Comparison of ENCODE assay signal across 22 mouse cellular contexts in genomic region chr19:7616231-7616930, GRCm38 (mm10). TPM values are rescaled to one million over a fixed set of nuclear protein-coding genes. Genes with fewer than 3 reads are reported as not detected.
"Had no signal": no experiment of that assay in that cellular context is flagged by ENCODE, and none has a peak within 500 bp of the region (broad histone marks: within the 10 kb centered on the region; RNA-seq: fewer than 3 reads in every experiment).

No protein-coding gene starts in this region.

- H3K4me2 ChIP-seq: limb, embryonic 12.5 days; limb, embryonic 15.5 days; liver, embryonic 11.5 days; midbrain, embryonic 12.5 days; midbrain, embryonic 15.5 days; neural tube, embryonic 13.5 days had no signal

- DNase-seq: kidney, adult 18-20 months; kidney, adult 9 months; kidney, postnatal 14 days; kidney, postnatal 4 days; left cerebral cortex, postnatal 4 days; liver, postnatal 0 days; retina, postnatal 1 day; thymus, adult 18-20 months; thymus, postnatal 25 days had no signal

- ATAC-seq: intestine, embryonic 16.5 days; liver, postnatal 0 days; midbrain, embryonic 15.5 days had no signal

- H3K9ac ChIP-seq: limb, embryonic 12.5 days; limb, embryonic 15.5 days; liver, embryonic 14.5 days; liver, postnatal 0 days; midbrain, embryonic 12.5 days; midbrain, embryonic 15.5 days; neural tube, embryonic 13.5 days had no signal

- H3K9me3 ChIP-seq: limb, embryonic 12.5 days; limb, embryonic 15.5 days; midbrain, embryonic 12.5 days; midbrain, embryonic 15.5 days; neural tube, embryonic 13.5 days had no signal

- H3K36me3 ChIP-seq: limb, embryonic 12.5 days; limb, embryonic 15.5 days; midbrain, embryonic 12.5 days; midbrain, embryonic 15.5 days; neural tube, embryonic 13.5 days had no signal

- H3K27ac ChIP-seq: limb, embryonic 12.5 days; limb, embryonic 15.5 days; liver, embryonic 14.5 days; midbrain, embryonic 12.5 days; midbrain, embryonic 15.5 days; neural tube, embryonic 13.5 days had no signal

- H3K4me3 ChIP-seq: limb, embryonic 12.5 days; limb, embryonic 15.5 days; midbrain, embryonic 12.5 days; midbrain, embryonic 15.5 days; myocyte; neural tube, embryonic 13.5 days had no signal

RNA-seq across cellular contexts. Expression of gene Hrasls5, which starts 4.0 kb away (rescaled TPM):
- polyA plus RNA-seq: intestine, embryonic 16.5 days; kidney, embryonic 16.5 days; limb, embryonic 12.5 days; limb, embryonic 15.5 days; liver, embryonic 11.5 days; liver, postnatal 0 days; midbrain, embryonic 12.5 days; midbrain, embryonic 15.5 days; neural tube, embryonic 13.5 days; small intestine, adult 2 months; spleen, adult 2 months; stomach, embryonic 16.5 days had no signal

RNA-seq across cellular contexts. Expression of gene Lgals12, which starts 9.4 kb away (rescaled TPM):
- polyA plus RNA-seq: liver, embryonic 11.5 days; liver, postnatal 0 days had no signal
